Mouse (Mus musculus) megakaryocyte-erythroid progenitor cell, adult 5 weeks (primary cell): ENCODE results near the gene Pard6a. TPM values are rescaled to one million over a fixed set of nuclear protein-coding genes. Genes with fewer than 3 reads are reported as not detected.

Experiments used
- polyA plus RNA-seq: library from polyadenylated mRNA; stranded (reverse); fragments of >175 nt; gene quantifications from 2 replicates; pipeline ENCODE4 v1.2.3, GENCODE M21; 2012

Pard6a gene
- 4.3 and 6.8 TPM in 2 replicates for polyA plus RNA-seq

GRCm38 (mm10) chr8:105700966-105701824, at the start of gene Pard6a, which contains the start of gene Acd:
Pard6a (plus strand) TSS chr8:105701148.
Acd (minus strand) TSS chr8:105701102.

GRCm38 (mm10) chr8:105685796-105686308, 15.1 kb upstream of the Pard6a start, which contains the start of gene Carmil2:
Carmil2 (plus strand) TSS chr8:105686274.

GRCm38 (mm10) chr8:105707498-105708403, 6.8 kb downstream of the Pard6a start, which contains the start of the genes 4933405L10Rik and Enkd1:
4933405L10Rik (plus strand) TSS chr8:105707655.
Enkd1 (minus strand) TSS chr8:105708210.

Other genes with a start within 250 kb of the Pard6a start
- gene Tppp3, start 229.6 kb upstream of the Pard6a start, polyA plus RNA-seq = 1.6 and 2.3 TPM in 2 replicates
- gene Zdhhc1, start 204.2 kb upstream of the Pard6a start, polyA plus RNA-seq = 15.9 and 23.7 TPM in 2 replicates
- 0.16 TPM in 1 of 2 replicates, not detected in the other for gene Hsd11b2, start 182.4 kb upstream of the Pard6a start, polyA plus RNA-seq
- 44.5 and 45.7 TPM in 2 replicates for gene Atp6v0d1, start 135.1 kb upstream of the Pard6a start, polyA plus RNA-seq
- gene Ripor1, start 95.9 kb upstream of the Pard6a start, polyA plus RNA-seq = 65.4 and 94.6 TPM in 2 replicates
- gene Ctcf, start 64.6 kb upstream of the Pard6a start, polyA plus RNA-seq = 179 and 218 TPM in 2 replicates
- gene Agrp, start 63.8 kb upstream of the Pard6a start, polyA plus RNA-seq = 0.11 TPM in 1 of 2 replicates, not detected in the other
- gene Carmil2, start 14.9 kb upstream of the Pard6a start, polyA plus RNA-seq = 61.0 and 111 TPM in 2 replicates
- 54.3 and 56.0 TPM in 2 replicates for gene Acd, start within 50 bp of the Pard6a start, polyA plus RNA-seq
- not detected in 2 replicates for gene 4933405L10Rik, start 6.5 kb downstream of the Pard6a start, polyA plus RNA-seq
- 52.5 and 60.2 TPM in 2 replicates for gene Enkd1, start 7.1 kb downstream of the Pard6a start, polyA plus RNA-seq
- gene Gfod2, start 57.5 kb downstream of the Pard6a start, polyA plus RNA-seq = 4.4 and 5.4 TPM in 2 replicates
- 18.8 and 21.4 TPM in 2 replicates for gene Ranbp10, start 126.2 kb downstream of the Pard6a start, polyA plus RNA-seq
- gene Tsnaxip1, start 126.6 kb downstream of the Pard6a start, polyA plus RNA-seq = not detected in 2 replicates
- gene Cenpt, start 152.1 kb downstream of the Pard6a start, polyA plus RNA-seq = 19.2 and 20.7 TPM in 2 replicates
- gene Thap11, start 154.0 kb downstream of the Pard6a start, polyA plus RNA-seq = 26.9 and 29.1 TPM in 2 replicates
- 152 and 172 TPM in 2 replicates for gene Nutf2, start 159.4 kb downstream of the Pard6a start, polyA plus RNA-seq
- gene Edc4, start 179.7 kb downstream of the Pard6a start, polyA plus RNA-seq = 20.8 and 31.4 TPM in 2 replicates
- gene Nrn1l, start 192.4 kb downstream of the Pard6a start, polyA plus RNA-seq = 1.1 and 2.7 TPM in 2 replicates
- 11.2 and 12.3 TPM in 2 replicates for gene Pskh1, start 199.3 kb downstream of the Pard6a start, polyA plus RNA-seq
- gene Ctrl, start 232.7 kb downstream of the Pard6a start, polyA plus RNA-seq = 0.23 and 0.56 TPM in 2 replicates
- gene Psmb10, start 237.3 kb downstream of the Pard6a start, polyA plus RNA-seq = 590 and 652 TPM in 2 replicates
- 0.78 and 0.79 TPM in 2 replicates for gene Lcat, start 242.2 kb downstream of the Pard6a start, polyA plus RNA-seq